Mouse (Mus musculus) kidney, adult 8-10 months (tissue): ENCODE results near the gene Ipo11.
"Not testable (repeated sequence)": the region's sequence is repeated elsewhere in the genome, so short reads cannot be mapped to it uniquely, and the experiment has no call there.

Experiments used
- DNase-seq, 2 experiments: peaks; one replicate each; pipeline ENCODE4 v3.0.0; 2022

Ipo11 gene

DNA sequence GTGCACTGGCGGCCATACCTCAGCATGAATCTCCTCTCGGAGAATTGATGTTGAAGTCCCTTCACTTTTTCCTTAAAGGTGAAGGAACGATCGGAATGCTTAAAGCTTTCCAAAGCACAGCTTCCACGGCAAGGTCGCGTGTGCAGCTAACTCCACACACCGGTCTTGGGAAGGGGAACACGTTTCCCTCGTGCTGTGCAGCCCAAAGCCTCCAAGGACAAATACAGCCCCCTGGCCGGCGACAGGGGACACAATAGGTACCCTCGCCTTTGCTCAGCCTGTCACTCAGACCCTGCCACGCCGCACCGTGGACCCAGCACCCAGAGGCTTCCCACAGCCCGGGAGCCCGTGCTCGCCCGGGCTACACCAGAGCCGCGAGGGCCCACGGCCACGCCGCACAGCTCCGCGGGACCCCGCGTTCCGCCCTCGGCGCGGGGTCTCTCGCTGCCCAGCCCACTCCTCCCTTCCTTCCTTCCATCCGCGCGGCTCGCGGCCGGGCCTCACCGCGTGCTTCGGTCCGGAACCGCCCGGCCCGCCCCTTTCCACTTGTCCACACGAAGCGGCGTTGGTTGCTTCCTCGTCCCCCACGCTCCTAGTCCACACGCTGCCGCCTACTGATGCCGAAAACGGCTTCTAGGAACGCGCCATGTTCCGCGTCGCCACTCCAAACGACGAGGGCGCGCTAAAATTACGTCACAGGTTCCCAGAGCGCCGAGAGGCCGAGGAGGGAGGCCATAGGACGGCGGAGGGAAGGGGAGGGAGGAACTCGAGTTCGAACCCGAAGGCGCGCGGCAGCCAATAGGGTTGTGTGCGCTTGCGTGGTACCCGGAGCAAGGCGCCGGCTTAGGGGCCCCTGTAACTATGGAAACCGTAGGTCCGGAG, at the start of gene Ipo11:
Gene Ipo11, minus strand, starts transcription at position 703 of the 882 bp plus-strand sequence.
- DNase-seq = peak; percentile 86 to 89

DNA sequence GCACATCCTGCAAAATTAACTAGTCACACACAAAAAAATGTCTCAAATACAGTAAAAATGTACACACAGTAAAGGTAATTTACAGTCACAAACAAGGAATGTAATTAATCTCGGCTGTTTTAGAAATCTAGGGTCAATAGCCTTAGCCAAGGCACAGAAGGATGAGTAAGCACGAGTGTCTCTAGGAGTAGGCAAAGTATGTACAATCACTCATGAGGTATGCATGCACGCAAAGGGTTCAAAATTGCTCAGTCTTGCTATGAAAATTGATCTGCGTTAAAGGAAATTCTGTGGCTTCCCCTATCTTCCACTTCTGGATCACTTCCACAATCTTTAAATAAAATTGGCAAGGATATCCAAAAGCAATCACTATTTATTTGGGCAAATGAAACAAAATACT, 24.7 kb upstream of the Ipo11 start:
- DNase-seq = no peak

DNA sequence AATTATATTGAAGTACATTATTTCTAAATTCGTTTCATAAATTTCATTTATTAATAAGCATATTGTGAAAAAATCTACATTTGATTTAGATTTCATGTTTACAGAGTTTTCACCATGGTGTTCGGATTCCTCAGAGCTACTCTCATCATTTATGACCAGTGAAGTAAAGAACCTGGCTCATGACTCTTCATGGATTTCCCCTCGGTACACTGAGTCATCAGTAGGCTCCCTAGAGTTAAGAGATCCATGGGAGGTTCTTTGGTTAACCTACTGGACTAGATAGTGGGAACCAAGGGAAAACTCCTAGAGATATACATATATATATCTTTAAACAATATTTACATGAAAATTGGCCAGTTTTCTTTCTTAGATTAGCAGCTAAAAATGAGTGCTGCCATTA, 23.8 kb upstream of the Ipo11 start:
- no peak for DNase-seq

DNA sequence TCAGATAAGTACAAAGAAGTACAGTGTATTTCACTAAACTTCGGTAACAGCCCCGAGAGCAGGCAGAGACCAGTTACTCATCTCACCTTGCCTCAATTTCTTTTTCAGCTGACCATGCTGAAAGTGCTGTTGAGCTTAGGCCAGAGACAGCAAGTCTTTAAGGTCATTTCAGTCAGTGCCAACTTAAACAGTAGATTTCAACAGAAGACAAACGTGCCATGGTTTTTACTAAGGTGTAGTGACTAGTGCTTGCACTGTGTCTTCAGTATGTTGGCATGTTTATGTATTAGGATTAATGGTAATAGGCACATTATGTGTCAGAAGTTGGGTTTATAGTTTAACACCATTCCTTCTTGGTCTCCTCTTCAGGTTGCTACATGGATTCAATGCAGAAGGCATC, 21.5 kb upstream of the Ipo11 start:
- DNase-seq = no peak

DNA sequence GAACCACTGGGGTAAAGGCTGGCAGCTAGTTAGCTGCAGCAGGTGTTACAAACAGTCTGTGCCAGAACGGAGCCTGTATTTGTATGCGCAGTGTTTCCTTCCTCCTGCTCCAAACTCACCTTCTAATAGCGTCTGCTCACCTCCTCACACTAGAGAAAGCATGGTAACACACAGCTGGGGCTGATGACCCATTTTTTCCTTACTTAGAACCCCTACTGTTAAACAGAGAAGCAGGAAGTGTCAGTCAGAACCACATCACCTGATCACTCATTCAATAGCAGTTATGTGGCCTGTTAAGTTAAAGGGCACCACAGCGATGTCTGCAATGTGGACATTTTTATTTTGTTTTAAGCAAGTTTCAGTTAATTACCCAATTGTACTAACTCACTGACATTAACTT, 20.8 kb upstream of the Ipo11 start:
- DNase-seq = no peak

DNA sequence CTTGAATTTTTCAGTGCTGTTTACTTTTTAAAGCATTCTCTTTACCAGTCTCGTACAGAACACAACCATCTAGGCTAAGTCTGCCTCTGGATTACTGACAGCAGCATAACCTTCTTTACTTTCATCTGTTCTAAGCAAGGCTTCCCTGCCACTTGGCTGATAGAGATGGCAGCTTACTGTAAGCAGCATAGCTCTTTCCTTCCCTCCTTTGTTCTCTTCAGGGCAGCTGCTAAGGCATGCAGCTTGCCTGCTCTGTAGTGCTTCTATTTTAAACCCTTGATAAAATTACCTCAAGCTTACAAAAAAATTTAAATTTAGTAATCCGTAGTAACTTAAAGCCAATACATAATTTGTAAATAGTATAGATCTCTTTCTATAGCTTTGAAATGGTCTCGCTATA, 18.1 kb upstream of the Ipo11 start:
- DNase-seq = no peak

DNA sequence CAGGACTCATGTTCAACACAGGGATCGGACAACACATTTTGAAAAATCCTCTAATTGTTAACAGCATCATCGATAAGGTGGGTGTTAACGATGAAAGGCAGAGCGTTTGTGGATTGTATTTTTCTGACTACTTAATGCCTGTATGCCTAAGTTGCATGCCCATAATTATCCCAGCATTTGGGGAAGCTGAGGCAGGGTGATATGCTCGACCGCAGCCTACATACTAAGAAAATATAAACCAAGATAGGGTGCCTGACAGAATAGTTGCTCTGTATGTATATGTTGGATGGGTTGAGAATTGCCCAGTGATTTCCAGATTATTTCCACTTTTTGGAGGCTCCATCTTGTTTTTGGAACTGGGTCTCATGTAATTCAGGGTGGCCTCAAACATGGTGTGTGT, 10.8 kb upstream of the Ipo11 start:
- DNase-seq = no peak

DNA sequence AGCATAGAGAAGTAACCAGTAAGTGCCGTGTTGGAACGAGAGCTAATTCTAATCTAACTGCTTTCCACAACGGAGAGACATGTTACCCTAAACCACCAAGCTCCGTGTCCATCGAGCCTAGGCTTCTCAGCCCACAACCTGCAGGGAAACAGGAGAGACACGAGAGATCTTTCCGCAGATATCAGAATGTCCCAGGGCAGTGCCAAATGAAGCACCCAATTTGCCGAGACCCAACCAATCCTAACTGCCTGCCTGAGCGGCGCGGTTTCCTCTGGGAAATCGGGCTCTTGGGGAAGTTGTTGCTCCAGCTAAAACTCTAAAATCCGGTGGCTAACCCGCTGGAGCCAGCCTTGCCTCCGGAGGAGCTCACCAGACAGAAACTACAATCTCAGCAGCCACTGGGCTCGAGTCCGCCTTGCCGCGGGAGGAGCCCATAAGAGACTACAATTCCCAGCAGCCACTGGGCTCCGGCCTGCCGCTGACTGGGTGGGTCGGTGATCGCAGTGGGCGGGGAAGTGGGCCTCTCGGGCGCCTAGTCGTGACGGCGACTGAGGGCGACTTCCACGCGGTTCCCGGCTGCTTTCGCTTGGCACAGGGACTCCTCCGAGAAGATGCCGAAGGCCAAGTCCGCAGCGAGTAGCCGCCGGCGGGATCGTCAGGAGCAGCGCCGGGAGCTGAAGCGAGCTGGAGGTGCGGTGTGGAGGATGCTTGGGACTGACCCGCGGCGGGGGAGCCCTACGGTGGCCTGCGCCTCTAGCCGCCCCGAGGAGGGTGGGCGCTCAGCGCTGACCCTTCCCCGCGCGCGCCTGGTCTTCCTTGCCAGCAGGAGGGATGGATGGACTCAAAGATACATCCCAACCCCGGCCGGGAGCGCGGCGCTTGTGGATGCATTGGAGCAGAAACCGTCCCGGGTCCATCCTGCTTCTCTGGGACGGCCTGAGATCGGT, 10.1 kb upstream of the Ipo11 start, which contains the start of gene Dimt1:
Gene Dimt1, plus strand, starts transcription at position 534 of the 947 bp plus-strand sequence.
- peak; percentile 95 for DNase-seq

DNA sequence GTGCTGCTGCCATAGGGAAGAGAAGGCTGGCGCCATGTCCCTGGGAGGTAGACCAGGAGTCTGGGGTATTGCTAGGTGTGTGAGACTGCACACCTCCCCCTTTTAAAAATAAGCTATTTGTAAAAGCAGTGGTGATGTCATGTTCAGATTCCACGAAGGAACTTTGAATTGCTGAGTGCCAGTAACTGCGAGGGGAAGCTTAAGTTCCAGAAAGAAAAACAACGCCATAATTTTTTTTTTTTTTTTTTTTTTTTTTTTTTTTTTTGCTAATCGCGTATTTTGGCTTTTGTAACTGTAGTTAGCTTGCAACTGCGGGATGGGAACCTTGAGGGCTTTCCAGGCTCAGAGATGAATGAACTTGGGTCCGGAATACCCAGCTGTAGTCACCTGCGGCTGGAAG, 8.8 kb upstream of the Ipo11 start:
- no peak for DNase-seq

DNA sequence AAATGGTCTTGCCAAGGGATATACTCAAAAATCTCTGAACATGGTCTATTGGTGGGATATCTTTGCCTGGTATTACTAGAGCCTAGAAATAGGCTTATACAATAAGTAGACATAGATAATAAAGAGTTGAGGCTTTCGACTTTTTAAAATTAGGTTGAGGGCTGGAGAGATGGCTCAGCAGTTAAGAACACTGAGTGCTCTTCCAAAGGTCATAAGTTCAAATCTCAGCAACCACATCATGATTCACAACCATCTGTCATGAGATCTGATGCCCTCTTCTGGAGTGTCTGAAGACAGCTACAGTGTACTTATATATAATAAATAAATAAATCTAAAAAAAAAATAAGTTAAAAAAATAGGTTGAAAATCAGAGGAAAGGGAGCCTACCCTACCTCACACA, 6.0 kb upstream of the Ipo11 start:
- no peak for DNase-seq

DNA sequence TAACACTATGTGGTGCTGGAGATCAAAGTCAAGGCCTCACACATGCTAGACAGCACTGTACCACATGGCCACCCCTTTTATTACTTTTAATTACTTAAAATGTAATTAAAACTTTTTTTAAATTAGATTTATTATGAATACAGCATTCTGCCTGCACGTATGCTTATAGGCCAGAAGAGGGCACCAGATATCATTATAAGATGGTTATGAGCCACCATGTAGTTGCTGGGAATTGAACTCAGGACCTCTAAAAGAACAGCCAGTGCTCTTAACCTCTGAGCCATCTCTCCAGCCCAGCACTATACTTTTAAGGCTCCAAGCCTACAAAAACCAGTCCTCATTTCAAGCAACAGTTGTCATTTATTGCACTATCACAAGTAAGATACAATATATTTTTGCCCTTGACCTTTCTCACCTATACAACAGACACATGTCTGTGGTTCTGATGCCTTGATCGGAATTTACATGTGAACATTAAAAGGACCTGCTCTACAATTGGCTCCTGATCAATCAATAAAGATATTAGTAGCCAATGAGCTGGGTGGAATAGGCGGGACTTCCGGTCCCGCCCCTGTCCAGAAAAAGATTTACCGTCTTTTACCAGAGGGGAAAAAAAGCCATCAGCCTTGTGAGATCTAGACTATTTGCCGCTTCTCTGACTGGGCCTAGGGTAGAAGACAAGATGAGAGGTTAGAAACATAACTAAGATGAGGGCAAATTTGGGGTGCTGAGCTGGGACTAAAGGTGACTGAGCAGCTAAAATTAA, 4.6 kb upstream of the Ipo11 start:
- DNase-seq = no peak

DNA sequence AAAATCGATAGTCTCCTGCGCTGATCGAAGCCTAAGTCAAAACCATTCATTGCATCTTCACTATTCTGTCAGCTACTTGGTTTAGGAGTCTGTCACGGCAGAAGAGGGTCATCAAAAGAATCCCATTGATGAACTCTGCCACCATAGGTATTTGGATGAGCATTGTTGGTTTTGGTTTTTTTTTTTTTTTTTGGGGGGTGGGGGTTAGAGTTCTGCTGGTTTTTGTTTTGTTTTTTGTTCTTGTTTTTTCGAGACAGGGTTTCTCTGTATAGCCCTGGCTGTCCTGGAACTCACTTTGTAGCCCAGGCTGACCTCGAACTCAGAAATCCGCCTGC, 347 bp upstream of the Ipo11 start:
- no peak for DNase-seq

DNA sequence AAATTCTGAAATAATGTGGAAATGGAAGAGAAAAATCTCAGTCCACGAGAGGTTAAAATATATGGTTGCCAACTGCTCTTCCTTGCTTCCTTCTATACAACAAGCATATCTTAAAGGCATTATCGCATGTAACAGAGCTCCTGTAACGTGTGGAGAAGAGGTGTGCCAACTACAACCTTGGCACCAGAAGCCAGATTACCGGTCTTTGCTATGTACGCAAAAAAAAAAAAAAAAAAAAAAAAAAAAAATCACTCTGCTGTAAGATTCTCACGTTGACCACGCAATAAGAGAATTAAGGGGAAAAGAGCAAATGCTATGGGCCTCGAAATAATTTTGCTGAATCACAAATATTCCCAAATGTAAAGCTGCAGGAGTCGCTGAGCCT, 895 bp downstream of the Ipo11 start:
- no peak for DNase-seq

DNA sequence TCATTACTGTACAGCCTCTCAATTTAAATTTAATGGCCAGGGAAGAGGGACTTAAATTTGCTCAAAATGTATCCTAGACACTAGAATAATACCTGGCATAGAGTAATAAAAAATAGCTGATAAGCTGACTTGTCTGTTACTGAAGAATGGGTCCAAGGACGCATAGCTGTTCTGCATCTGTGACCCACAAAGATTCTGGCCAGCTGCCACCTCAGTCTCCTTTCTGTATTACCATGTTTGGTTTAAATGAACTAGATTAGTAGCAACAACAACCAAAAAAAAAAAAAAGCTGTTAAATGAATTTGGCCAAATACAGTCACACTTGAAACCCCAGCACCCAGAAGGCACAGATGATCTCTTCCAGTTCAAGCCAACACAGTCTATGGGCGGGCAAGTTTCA, 7.6 kb downstream of the Ipo11 start:
- DNase-seq = no peak

DNA sequence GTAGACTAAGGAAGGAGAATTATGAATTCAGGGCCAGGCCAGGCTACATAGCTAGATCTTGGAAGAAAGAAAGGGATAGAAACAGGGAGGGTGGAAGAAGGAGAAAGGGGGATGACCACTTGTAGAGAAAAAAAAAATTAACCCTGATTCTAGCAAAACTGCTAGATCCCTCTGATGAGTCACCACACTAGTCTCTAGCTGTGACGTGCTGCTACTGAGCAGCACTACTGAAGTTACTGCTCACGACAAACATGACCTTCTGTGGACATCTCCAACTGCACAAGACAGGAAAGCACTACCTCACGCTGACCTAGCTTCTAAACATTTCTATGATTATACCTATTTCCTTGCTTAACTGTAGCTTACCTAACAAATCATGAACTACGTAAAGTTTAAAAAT, 8.5 kb downstream of the Ipo11 start:
- no peak for DNase-seq

DNA sequence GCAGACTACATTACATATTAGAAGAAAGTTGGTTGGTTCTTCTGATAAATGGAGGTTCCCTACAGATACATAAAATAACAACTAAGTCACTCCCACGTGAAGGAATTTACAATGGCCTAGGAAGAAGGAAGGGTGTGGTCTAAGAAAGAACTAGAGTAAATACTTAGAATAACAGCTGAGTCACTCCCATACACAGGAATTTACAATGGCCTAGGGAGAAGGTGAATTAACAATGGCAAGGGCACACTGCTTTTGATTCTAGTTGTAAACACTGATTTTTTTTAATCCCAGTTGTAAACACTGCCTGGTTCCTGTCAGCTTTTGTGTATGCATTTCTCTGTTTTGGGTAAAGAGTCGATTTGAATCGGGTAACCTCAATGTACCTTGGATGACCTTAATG, 10.8 kb downstream of the Ipo11 start:
- not testable (repeated sequence) for DNase-seq

DNA sequence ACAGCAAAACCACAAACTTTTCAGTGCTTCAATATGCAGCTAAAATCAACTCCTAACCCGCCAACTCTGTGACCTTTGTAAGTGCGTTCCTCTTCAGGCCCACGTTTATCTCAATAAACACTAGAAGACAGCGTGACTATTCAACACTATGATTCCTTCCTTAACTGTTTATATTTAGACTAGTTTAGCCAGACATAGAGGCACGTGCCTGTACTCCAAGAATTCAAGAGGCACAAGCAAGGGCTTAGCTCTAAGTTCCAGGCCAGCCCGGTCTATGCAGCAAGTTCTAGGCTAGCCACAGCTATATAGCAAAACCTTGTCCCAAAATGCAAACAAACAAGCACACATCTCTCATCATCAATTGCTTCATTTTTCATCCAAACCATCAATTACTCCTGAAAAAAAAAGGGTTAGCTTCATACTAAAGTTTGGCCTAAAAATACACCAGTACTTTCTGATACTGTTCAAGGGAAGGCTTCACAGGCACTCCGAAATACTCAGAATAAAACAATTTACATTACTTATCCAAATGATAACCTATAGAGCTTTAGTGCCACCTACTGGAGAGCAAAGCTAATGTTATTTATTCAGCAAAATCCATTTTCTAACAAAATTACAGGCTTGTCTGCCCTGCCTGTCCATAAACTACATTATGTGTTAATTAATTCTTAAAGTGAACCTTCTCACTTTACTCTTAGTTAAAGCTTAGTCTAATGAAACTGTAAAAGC, 18.3 kb downstream of the Ipo11 start:
- no peak for DNase-seq

DNA sequence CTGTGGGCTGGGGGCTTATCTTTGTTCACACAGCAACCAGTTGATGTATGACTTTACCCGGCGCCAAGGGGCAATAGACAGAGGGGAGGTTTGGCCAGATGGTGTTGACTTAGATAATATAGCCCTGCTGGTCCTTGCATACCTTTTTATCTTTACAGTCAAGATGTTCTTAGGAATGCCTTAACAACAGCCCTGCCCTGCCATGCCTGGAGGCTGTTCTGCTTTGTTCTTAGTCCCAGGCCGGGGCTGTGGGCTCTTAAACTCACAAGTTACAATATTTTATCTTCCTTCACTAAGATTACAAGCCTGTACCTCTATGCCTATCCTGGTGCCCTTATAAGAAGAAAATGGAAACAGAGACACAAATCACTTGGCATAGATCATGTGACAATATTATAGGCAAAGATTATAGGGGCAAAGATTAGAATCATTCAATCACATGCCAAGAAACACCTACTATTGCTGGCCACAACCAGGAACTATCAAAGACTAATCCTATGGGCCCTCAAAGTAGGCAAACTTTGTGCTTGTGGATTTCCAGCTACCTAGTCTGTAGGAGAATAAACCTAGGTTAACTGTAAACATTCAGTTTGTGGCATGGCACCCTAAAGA, 23.5 kb downstream of the Ipo11 start:
- DNase-seq = no peak

DNA sequence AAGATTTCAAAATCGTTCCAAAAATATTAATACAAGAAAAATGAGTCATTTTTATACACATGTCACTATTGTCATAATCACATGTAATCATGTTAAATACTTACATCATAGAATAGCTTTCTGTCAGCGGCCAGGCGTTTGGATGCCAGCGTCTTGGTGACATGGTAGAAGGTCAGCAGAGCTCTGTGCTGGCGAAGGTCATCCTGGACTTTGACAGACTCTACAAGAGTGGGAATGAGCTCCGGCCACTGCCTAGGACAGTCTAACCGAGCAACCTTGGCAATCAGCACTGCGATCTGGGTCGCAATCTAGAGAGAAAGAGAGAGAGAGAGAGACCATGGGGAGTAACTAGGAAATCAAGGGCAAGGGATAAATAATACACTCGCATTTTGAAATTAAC, 26.7 kb downstream of the Ipo11 start:
- DNase-seq = no peak

DNA sequence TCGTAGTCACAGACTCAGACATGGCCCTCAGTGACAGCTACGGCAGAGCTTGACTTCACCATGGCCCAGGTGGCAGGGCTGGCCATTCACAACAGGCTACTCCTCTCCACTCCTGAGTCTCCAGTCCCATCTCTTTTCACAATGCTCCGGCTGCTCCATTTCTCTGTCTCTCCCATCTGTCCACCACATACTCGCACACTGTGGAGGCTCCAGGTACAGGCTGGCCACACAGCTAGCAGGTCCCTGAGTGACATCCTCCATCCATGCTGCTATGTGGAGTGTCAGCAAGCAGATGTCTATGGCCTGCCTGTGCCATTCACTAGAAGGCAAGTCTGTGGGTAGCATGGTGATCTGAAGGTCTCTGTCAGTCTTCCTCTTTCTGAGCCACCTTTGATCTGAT, 29.5 kb downstream of the Ipo11 start:
- no peak for DNase-seq

DNA sequence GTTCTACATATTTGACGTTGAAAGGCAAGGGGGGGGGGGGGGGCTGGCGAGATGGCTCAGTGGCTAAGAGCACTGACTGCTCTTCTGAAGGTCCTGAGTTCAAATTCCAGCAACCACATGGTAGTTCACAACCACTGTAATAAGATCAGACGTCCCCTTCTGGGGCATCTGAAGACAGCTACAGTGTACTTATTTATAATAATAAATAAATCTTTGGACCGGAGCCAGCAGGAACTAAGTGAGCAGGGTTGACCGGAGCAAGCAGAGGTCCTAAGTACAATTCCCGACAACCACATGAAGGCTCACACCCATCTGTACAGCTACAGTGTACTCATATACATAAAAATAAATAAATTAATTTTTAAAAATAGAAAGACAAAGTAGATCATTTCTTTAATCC, 31.6 kb downstream of the Ipo11 start:
- DNase-seq = not testable (repeated sequence)

DNA sequence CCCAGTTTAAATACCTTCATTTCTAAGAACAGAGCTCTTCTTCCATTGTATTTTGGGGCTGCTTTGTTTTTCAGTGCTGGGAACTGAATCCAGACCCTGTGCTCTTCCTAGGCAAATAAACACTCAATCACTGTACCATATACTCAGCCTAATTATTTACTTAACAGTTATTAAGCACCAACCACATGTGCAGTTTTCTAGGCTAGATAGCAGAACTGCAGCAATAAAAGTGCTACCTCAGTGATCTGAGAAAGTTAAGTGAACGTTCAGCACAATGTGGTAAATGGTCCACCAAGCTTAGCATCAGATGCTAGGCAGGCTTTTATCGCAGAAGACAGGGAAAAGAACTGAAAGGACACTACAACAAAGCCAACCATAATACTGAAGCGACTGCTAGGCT, 32.1 kb downstream of the Ipo11 start:
- no peak for DNase-seq
